Mouse (Mus musculus) heart, postnatal 0 days (tissue): ENCODE data around the gene Fabp7. TPM values are rescaled to one million over a fixed set of nuclear protein-coding genes. Genes with fewer than 3 reads are reported as not detected.

Experiments used
- ATAC-seq: fragments of 200-750 bp; cut with Nextera tagmentation; 2 replicates; pipeline ENCODE4 v1.8.0; 2017; ENCODE audit warnings: low read depth, moderate number of reproducible peaks, moderate library complexity; ENCODE audit not compliant: insufficient read depth
- DNase-seq: peaks from one replicate; pipeline ENCODE4 v3.0.0-alpha.2; 2016; ENCODE audit warnings: low spot score
- H3K27ac ChIP-seq: fragments of 300-500 bp; sonication (generic); 2 replicates; pipeline ENCODE4 v1.5.1; 2014; ENCODE audit warnings: low read depth, mild to moderate bottlenecking
- H3K27me3 ChIP-seq: fragments of 300-500 bp; sonication (generic); 2 replicates; pipeline ENCODE4 v1.6.1; 2014; ENCODE audit warnings: low read length, mixed read lengths; ENCODE audit not compliant: control insufficient read depth, insufficient read depth
- H3K36me3 ChIP-seq: fragments of 300-500 bp; sonication (generic); replicated peaks from 2 replicates; pipeline ENCODE4 v1.6.1; 2014; ENCODE audit warnings: low read length, mixed read lengths; ENCODE audit not compliant: control insufficient read depth, insufficient read depth
- H3K4me1 ChIP-seq: fragments of 300-500 bp; sonication (generic); 2 replicates; pipeline ENCODE4 v1.6.1; 2014; ENCODE audit warnings: antibody characterized with exemption; ENCODE audit not compliant: control insufficient read depth, insufficient read depth
- H3K4me2 ChIP-seq: fragments of 300-500 bp; sonication (generic); 2 replicates; pipeline ENCODE4 v1.6.1; 2014; ENCODE audit warnings: low read depth, mild to moderate bottlenecking, low read length, moderate library complexity
- H3K4me3 ChIP-seq: fragments of 300-500 bp; sonication (generic); 2 replicates; pipeline ENCODE4 v1.5.1; 2014; ENCODE audit warnings: low read depth, low read length
- H3K9ac ChIP-seq: fragments of 300-500 bp; sonication (generic); replicated peaks from 2 replicates; pipeline ENCODE4 v1.6.1; 2014; ENCODE audit warnings: low read depth, low read length, mixed read lengths
- H3K9me3 ChIP-seq: fragments of 300-500 bp; sonication (generic); replicated peaks from 2 replicates; pipeline ENCODE4 v1.6.1; 2016; ENCODE audit warnings: low read length; ENCODE audit not compliant: control insufficient read depth
- CTCF ChIP-seq: IDR thresholded peaks from 2 replicates; pipeline ENCODE4 v1.5.1; 2016; ENCODE audit warnings: antibody characterized with exemption, control low read depth, low read depth
- EP300 ChIP-seq: IDR thresholded peaks from 2 replicates; pipeline ENCODE4 v1.6.1; 2016; ENCODE audit warnings: antibody characterized with exemption, low read depth
- WGBS: fragments of 180-500 bp; shearing (Covaris S2); extraction: QIAGEN DNeasy Blood & Tissue Kit; methylation state at CpG from one replicate; pipeline ENCODE4 v1.1.7; 2014; 5-methylcytosine and 5-hydroxymethylcytosine counted together
- polyA plus RNA-seq: library from polyadenylated mRNA; unstranded; fragments of >200 nt; fragmentation: Nextera tagmentation; extraction: Ambion mirVana; gene quantifications from 2 replicates; pipeline ENCODE4 v1.2.1, GENCODE M21; 2015
- total RNA-seq: library from RNA; depleted of rRNA; stranded (reverse); fragments of >200 nt; gene quantifications from 2 replicates; pipeline ENCODE4 v1.2.3, GENCODE M21; 2014; ENCODE audit warnings: low replicate concordance

Gene Fabp7
- total and polyA plus RNA-seq, 2 experiments from 2014 or later, result 7.3 to 7.9 TPM

- H3K27ac ChIP-seq, result no peak overlapping the region
- ATAC-seq, result no peak
- H3K9ac ChIP-seq, result no peak overlapping the region
- H3K4me1 ChIP-seq, result no peaks in the 10 kb centered on the region
- no peaks in the 10 kb centered on the region for H3K27me3 ChIP-seq
- DNase-seq, result no peak
- no peak overlapping the region for H3K4me3 ChIP-seq
- no peak for TF ChIP-seq CTCF
- TF ChIP-seq EP300, result no peak
- no peaks in the 10 kb centered on the region for H3K9me3 ChIP-seq
- no peaks in the 10 kb centered on the region for H3K36me3 ChIP-seq
- no peak overlapping the region for H3K4me2 ChIP-seq
Observed at GRCm38 (mm10) chr10:57745452-57745851, 39.2 kb upstream of the Fabp7 start.

- DNase-seq, result no peak
- Histone ChIP-seq H3K9ac (no peak overlapping the region), H3K36me3 (no peaks in the 10 kb centered on the region), H3K4me1 (no peaks in the 10 kb centered on the region), H3K27ac (no peak overlapping the region), H3K27me3 (no peaks in the 10 kb centered on the region), H3K4me3 (no peak overlapping the region), H3K9me3 (no peaks in the 10 kb centered on the region), H3K4me2 (no peak overlapping the region)
- TF ChIP-seq EP300, result no peak
- TF ChIP-seq CTCF, result no peak
- ATAC-seq, result no peak
Observed at GRCm38 (mm10) chr10:57747127-57747526, 37.6 kb upstream of the Fabp7 start.

GRCm38 (mm10) chr10:57753343-57753742, 31.3 kb upstream of the Fabp7 start:
- Histone ChIP-seq H3K36me3 (no peaks in the 10 kb centered on the region), H3K27ac (no peak overlapping the region), H3K27me3 (no peaks in the 10 kb centered on the region), H3K9me3 (no peaks in the 10 kb centered on the region), H3K4me1 (no peaks in the 10 kb centered on the region), H3K9ac (no peak overlapping the region), H3K4me3 (no peak overlapping the region), H3K4me2 (no peak overlapping the region)
- WGBS, result 70% methylated on average over 1 of the region's 1 CpGs
- no peak for DNase-seq
- no peak for ATAC-seq
- TF ChIP-seq EP300 (no peak), CTCF (no peak)

- ATAC-seq (no peak), DNase-seq (no peak)
- no peaks in the 10 kb centered on the region for H3K27me3 ChIP-seq
- no peak overlapping the region for H3K9ac ChIP-seq
- no peak overlapping the region for H3K4me2 ChIP-seq
- H3K9me3 ChIP-seq, result no peaks in the 10 kb centered on the region
- H3K36me3 ChIP-seq, result no peaks in the 10 kb centered on the region
- WGBS, result 79% methylated on average over 2 of the region's 2 CpGs
- H3K4me3 ChIP-seq, result no peak overlapping the region
- no peak for TF ChIP-seq EP300
- TF ChIP-seq CTCF, result no peak
- no peak overlapping the region for H3K27ac ChIP-seq
- no peaks in the 10 kb centered on the region for H3K4me1 ChIP-seq
Observed at GRCm38 (mm10) chr10:57755201-57755736, 29.4 kb upstream of the Fabp7 start.

GRCm38 (mm10) chr10:57758999-57759398, 25.7 kb upstream of the Fabp7 start:
- no peak for ATAC-seq
- Histone ChIP-seq H3K4me3 (no peak overlapping the region), H3K9ac (no peak overlapping the region), H3K36me3 (no peaks in the 10 kb centered on the region), H3K27ac (no peak overlapping the region), H3K4me1 (no peaks in the 10 kb centered on the region), H3K4me2 (no peak overlapping the region), H3K9me3 (no peaks in the 10 kb centered on the region), H3K27me3 (no peaks in the 10 kb centered on the region)
- whole genome bisulfite sequencing, result 65% methylated on average over 2 of the region's 2 CpGs
- TF ChIP-seq CTCF (no peak), EP300 (no peak)
- no peak for DNase-seq

- no peak overlapping the region for H3K9ac ChIP-seq
- H3K27ac ChIP-seq, result no peak overlapping the region
- no peak for ATAC-seq
- H3K4me2 ChIP-seq, result no peak overlapping the region
- WGBS, result 49% methylated on average over 3 of the region's 3 CpGs
- no peak overlapping the region for H3K4me3 ChIP-seq
- DNase-seq, result no peak
- no peaks in the 10 kb centered on the region for H3K4me1 ChIP-seq
- no peaks in the 10 kb centered on the region for H3K9me3 ChIP-seq
- TF ChIP-seq EP300 (no peak), CTCF (no peak)
- H3K27me3 ChIP-seq, result no peaks in the 10 kb centered on the region
- H3K36me3 ChIP-seq, result no peaks in the 10 kb centered on the region
Observed at GRCm38 (mm10) chr10:57760694-57761093, 24.0 kb upstream of the Fabp7 start.
